Mouse (Mus musculus) inflammation-experienced regulatory T-cells, adult 6 months (primary cell): ENCODE measurements around the gene Mpv17l. TPM values are rescaled to one million over a fixed set of nuclear protein-coding genes. Genes with fewer than 3 reads are reported as not detected.

Experiments used
- polyA plus RNA-seq, 3 experiments: library from polyadenylated mRNA; unstranded; fragments of 100-300 nt; shearing (Covaris generic); gene quantifications; one replicate each; pipeline ENCODE4 v1.2.1; 2017

Mpv17l gene
- polyA plus RNA-seq, 3 experiments from 2014 or later, result 0.35 to 0.78 (median 0.58) TPM

Other genes starting within 250 kb of the Mpv17l start
- gene Parn, start 235.0 kb upstream of the Mpv17l start, polyA plus RNA-seq, result 10 to 100 TPM; 26.6 to 38.2 (median 37.3) TPM
- gene Bfar, start 231.3 kb upstream of the Mpv17l start, polyA plus RNA-seq, result 10 to 100 TPM; 43.7 to 64.9 (median 51.1) TPM
- 1 to 10 TPM; 7.5 to 9.0 (median 8.4) TPM for gene 3110001I22Rik, start 231.2 kb upstream of the Mpv17l start, polyA plus RNA-seq
- gene Pla2g10, start 172.2 kb upstream of the Mpv17l start, polyA plus RNA-seq, result under 1 TPM in 1 of 3 experiments, not detected in 2; 0.38 TPM
- gene Rrn3, start 122.5 kb upstream of the Mpv17l start, polyA plus RNA-seq, result 10 to 100 TPM; 47.8 to 54.8 (median 48.1) TPM
- gene Ntan1, start 84.3 kb upstream of the Mpv17l start, polyA plus RNA-seq, result 100 to 1,000 TPM; 146 to 175 (median 156) TPM
- gene Pdxdc1, start within 50 bp of the Mpv17l start, polyA plus RNA-seq, result 10 to 100 TPM; 22.2 to 29.9 (median 23.3) TPM
- gene 2900011O08Rik, start 83.4 kb downstream of the Mpv17l start, polyA plus RNA-seq, result 1 to 10 TPM in 1 of 3 experiments, under 1 TPM in 1, not detected in 1; 0.23 to 1.2 TPM
- gene Ifitm7, start 83.7 kb downstream of the Mpv17l start, polyA plus RNA-seq, result under 1 TPM in 1 of 3 experiments, not detected in 2; 0.19 TPM